Mouse (Mus musculus): ENCODE measurements around the gene Fbxw8.

The Fbxw8 gene

DNA sequence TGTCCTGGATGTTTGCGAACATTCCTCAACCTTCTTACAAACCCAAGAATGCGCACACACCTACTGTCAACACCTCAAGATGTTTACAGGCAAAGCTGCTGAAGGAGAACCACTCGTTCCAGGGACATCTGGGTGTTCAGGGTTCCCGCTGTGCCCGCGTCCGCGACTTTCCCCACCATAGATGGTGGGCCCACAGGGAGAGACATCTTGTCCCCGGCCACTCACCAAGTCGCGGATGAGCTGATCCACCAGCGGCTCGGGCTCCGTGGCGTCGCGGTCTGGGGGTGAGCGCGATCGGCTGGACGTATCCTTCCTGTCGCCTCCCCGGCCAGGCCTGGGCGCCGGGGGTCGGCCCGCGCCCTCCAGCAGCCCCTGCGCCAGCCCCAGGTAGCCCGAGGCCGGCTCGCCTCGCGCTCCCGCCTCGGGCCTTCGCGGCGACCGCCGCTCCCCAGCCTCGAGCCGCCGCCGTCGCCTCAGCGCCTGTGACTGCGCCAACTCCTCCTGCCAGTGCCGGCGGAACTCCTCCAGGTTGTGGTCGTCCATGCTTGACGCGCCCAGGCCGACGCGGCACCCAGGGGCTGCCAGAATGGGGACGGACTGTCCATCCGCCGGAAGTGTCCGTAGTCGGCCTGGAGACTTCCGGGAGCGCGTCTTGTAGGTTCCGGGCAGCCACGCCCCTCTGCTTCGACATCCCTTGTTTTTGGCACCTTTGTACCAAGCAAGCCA, at the start of gene Fbxw8:
Gene Fbxw8, minus strand, starts transcription at position 626 of the 726 bp plus-strand sequence.
- DNase-seq (ENCODE audit: low spot score in 2 of 2), result peak; percentile 46 to 86

DNA sequence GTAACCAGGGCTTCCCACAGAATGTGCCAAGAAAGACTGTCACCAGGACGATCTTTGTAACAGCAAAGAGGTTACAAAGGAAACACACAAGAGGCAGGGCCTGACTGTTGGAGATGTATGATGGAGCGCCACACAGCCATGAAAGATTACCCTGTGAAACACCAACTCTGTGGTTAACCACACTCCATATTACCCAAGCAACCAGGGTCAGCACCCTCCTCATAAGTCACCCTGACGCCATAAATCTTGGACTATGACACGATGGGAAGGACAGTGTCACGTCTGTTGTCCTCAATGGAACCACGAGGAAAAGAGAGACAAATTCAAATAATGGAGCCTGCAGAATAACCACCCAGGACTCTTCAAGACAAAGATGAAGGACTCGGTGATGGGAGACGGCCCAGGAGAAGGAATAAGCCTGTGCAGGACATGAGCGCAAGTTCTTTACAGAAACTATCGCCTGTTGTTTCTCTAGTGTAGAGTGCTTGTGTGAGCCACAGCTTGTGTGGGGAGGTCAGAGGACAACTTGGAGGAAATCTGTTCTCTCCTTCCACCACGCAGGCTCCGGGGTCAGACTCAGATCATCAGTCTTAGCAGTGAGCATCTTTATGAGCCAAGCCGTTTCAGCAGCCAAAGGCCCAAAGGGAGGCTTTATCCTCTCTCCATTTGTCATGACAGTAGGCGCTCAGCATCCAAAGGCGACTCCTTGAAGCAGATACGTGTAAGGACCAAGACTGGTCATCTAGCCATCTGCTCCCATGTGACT, 49.6 kb upstream of the Fbxw8 start:
- no peak for DNase-seq (ENCODE audit: low spot score in 2 of 2)

DNA sequence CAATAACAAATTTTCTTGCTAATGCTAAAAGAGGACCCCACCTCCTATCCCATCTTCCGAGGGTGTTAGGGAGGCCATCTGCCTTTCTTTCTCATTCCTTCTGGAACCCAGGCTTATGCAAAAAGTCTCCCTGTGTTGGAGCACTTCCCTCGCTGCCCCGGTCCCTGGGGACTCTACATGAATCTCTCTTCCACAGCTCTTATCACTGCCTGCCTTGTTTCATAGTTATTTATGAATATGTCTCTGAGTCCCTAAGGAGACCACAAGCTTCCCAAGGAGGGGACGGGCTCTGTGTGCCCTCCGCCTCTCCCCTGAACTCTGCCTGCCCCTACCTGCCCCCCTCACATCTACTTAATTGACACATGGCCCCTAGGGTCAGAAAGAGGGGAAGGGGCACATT, 44.4 kb upstream of the Fbxw8 start:
- DNase-seq (ENCODE audit: low spot score in 2 of 2), result no peak

DNA sequence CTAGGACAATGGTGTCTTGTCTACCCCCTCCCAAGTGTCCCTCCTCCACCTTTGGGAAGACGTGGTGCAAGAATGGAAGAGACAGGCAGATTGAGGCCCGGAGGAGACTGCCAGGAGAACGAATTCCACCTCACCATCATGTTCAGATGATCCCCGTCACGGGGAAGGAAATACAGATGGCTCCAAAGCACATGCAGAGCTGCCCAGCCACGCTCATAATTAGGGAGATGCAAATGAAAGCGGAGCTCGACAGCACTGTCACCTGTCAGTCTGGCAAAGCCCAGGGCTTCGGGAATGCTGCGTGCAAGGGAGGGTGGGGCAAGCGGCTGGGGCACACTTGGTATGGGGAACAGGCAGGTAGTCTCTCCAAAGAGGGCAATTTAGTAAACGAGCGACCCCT, 42.2 kb upstream of the Fbxw8 start:
- DNase-seq (ENCODE audit: low spot score in 2 of 2), result no peak

DNA sequence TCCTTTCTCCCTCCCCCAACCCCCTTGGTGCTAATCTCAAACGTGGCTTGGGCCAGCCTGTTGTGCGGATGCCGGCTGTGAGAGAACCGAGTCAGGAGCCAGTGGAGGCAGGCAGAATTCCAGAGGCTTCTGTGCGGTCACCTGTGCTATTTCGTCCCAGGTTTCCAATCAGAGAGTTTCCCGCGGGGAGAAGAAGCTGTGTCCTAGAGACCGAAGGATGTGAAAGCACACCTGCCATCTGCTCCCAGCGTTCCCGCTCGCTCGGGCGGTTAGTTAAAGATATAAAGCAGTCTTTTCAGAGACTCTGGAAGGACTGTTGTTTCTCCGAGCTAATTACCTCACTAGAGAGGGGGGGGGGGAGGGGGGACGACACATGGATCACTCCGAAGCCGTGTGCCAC, 37.0 kb upstream of the Fbxw8 start:
- peak in 1 of 2 experiments; percentile 37 for DNase-seq (ENCODE audit: low spot score in 2 of 2)

DNA sequence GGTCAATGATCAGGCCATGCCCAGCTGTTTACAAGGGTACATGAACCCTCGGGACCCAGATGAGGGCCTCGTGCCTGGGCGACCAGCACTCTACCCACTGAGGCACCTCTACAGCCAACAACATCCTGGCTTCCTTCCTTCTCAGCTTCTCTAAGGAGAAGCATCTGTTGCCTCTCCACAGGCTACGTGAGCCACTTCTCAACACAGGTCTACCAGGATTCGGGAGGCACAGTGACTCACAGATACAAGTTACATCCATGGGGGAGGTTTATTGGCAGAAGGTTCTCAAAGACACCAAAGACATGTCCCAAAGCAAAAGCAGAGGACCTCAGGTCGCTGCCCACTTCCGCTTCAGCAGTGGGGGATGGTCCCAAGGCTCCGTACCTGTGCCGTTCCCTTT, 35.2 kb upstream of the Fbxw8 start:
- DNase-seq (ENCODE audit: low spot score in 2 of 2), result no peak

DNA sequence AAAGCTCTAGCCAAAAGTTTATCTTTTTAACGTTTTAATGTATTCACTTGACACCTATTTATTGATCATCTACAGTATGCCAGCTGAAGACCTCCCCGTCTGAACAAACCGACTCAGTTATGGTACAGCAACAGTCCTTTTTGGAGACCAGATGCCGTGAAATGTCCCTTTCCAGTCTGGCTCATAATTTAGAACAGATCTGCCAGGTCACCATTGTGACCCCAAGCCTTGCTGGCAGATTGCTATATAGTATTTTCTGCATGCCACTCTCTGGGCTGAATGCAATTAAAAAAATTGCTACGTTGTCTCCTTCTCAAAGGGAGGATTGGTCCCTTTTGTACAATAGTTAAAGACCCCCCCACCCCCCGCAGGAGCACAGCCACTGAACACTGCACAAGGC, 33.1 kb upstream of the Fbxw8 start:
- no peak for DNase-seq (ENCODE audit: low spot score in 2 of 2)

DNA sequence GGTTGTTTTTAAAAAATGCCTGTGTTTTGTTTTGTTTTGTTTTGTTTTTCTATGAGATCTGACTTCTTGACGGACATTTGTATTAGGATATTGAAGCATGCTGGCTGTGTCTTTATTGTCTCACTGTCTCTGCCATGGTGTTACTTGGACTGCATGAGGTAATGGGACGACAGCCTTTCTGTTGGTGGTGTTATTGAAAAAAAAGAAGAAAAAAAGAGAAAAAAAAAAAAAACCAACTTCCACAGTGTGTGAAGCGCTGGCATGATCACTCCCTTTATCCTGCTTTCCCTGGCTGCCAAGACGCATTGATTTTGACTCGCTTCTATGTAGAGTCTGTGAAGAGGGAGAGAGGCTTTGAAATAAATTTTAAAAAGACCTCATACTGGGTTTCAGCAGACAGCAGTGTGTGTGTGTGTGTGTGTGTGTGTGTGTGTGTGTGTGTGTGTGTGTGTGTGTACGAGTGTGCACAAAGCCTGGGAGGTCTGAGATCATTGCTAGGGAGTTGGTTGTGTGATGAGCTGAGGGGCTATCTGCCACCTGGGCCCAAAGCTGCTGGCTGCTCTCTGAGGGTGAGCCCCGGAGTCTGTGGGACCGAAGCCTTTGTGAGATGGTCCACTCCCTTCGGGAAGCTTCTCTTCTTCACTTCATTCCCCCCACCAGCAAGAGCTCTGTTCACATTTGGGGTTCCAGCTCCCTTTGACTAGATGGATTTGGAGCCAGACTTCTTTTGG, 31.8 kb upstream of the Fbxw8 start:
- no peak for DNase-seq (ENCODE audit: low spot score in 2 of 2)

DNA sequence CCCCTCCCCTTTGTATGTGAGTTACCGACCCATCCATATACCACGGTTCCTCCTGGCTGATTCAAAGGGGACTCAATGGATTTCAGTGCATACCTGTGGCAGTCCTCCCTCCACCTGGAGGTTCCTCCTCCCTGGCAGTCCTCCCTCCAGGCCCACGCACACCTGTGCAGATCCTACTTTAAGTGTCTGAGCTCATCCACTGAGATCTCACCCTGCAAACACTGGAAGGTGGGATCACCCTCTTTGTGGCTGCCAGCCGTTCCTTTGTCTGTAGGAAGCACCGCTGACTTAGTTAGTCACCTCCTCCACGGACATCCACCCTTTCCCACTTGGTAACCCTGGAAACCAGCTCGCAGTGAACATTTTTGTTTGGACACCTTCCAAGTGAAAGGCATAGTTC, 22.4 kb upstream of the Fbxw8 start:
- DNase-seq (ENCODE audit: low spot score in 2 of 2), result peak in 1 of 2 experiments; percentile 55

DNA sequence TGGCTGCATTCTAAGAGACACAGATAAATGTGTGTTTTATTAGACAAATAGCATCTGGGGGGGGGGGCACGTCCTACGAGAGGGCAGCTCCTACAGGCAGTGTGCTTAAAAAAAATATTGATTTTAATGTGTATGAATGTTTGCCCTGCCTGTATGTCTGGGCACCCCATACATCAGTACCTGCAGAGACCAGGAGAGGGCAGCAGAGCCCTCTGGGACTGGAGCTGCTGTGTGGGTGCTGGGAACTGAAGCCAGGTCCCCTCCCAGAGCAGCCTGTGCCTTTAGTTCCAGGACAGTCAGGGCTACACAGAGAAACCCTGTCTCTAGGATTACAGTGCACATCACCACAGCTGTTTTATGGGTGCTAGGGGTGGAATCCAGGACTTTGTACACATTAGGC, 19.9 kb upstream of the Fbxw8 start:
- DNase-seq (ENCODE audit: low spot score in 2 of 2), result no peak

DNA sequence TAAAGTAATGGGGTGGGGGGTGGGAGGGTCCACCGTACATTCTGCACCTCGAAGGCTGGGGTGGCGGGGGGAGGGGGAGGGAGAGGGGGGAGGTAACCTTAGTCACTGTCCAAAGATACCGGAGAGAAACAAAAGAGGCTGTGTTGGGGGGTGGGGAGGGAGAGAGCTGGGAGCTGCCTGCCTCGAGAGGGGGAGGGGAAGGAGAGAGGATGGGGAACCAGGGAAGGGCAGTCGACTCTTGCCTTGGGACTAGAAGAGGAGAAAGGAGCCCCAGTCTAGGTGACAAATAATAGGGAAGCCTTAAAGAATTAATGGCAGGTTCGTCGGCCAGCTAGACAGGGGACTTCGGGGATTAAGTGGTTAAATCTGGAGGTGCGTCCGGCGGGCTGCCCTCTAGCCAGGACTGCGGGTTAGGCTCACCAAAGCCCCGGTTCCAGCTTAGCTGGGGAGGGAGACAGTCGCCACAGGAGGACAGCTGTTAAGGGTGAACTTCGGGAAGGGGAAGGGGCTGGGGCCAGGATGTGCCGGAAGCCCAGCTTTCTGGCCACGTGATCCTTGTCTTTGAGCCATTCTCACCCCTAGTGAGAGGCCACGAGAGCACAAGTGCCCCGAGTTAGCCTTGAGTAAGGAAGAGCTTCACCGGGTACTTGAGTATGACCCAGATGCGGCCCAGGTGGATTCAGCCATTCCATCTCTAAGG, 19.2 kb upstream of the Fbxw8 start:
- no peak for DNase-seq (ENCODE audit: low spot score in 2 of 2)

DNA sequence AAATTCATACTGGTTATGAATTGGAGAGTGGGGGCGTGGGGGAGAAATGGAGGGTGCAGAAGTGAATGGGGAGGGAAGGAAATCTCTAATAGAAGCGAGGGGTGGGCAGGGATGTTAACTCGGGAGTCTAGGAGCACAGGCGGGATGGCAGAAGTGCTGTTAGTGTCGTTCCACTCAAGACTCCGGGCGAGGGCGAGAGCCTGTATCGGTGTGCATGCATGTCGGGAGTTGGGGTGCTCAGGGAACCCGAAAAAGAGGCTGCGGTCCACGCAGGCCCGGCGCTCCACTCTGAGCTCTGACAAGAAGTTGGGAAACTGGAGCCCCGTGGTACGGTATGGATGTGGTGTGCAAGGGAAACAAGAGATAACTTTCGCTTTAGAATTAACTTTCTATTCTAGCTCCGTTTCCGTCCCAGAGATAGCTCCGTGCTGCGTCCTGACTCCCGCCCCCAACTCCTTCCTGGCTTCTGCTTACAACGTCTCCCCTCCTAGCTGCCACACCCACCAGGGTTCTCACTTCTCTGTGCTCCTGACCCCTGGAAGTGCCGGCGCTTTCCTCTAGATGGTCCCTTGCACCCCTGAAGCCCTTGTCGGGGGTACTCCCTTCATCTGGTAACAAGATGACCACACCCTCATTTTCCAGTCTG, 16.9 kb upstream of the Fbxw8 start:
- DNase-seq (ENCODE audit: low spot score in 2 of 2), result no peak

DNA sequence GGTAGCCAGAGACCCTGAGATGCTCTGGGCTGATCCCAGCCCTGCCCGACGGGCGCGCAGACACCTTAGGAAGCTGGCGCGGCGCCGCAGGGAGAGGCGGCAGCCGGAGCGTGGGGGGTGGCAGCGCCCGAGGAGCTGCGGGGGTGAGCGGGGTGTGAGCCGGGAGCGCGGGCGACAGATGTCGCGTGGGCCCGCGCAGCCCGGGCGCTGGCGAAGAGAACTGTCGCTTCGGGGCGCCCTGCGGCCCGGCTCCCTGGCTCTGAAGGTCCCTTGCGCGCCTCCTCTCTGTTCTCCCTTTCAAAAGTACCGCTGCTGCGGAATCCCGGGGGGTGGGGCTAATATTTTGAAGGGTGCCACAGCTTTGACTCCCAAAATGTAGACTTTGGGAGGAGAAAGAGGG, 16.4 kb upstream of the Fbxw8 start:
- DNase-seq (ENCODE audit: low spot score in 2 of 2), result peak in 1 of 2 experiments; percentile 57

DNA sequence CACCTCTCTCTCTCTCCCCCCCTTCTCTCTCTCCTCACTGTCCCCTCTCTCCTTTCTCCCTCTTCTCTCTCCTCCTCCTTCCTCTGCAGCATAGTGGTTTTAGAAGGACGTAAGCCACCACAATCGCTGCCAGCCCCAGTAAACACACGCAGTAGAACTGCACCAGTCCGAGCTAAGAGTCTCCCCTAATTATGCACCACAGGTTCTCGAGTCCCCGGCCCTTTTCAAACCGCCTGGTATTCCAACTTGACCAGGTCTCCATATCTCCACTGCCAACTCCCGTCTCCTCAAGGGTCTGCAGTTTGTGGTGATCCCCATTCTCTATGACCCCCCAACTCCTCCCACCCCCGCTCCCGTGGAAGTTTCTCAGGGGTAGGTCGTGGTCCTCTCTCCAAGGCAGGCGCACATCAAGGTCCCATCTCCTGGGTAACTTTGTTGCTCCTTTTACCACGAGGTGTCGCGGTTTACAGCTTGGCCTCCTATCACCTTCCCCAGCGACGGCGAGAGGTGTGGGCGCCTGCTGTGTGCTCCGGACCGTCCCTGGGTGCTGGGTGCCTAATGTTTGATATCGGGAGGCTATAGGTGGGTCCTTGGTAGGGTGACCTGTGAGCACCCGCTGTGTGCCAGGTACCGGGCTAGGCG, 15.7 kb upstream of the Fbxw8 start:
- DNase-seq (ENCODE audit: low spot score in 2 of 2), result no peak

DNA sequence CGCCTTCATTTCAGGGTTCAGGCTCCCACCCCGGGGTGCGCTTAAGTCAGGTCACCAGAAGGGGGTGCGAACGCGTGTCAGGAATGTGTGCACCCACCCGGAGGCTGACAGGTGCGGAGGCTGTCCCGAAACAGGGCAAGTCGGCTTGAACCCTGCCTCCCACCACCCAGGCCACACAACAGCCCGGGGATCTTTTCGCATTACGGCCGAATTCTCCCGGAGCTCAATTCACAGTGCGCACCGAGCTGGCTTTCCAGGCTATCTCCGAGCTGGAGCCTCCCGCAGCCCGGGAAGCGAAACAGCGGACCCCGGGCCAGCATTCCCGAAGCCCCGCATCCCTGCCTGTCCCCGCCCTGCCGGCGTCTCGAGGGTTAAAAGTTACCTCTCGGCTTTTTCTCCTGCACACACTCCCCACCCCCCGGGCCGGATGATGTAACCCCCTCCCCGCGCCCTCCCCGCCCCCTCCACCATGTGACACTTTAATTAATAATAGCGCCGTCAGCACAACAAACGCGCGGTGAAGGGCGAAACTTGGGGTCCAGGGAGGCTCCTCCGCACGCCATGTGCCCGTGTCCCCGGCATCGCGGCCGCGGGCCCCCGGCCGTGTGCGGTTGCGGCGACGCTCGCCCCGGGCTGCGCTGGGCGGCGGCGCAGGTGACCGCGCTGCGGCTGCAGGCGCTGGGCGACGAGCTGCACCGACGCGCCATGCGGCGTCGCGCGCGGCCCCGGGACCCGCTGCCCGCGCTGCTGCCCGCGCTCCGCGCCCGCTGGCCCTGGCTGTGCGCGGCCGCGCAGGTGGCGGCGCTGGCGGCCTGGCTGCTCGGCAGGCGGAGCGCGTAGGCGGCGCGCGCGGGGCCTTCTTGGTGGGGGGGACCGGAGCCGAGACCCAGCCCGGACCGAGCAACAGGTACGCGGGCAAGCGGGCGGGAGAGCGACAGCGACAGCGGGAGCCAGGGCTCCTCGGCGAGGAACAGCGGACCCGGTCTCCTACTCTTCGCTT, 14.3 kb upstream of the Fbxw8 start:
- no peak for DNase-seq (ENCODE audit: low spot score in 2 of 2)

DNA sequence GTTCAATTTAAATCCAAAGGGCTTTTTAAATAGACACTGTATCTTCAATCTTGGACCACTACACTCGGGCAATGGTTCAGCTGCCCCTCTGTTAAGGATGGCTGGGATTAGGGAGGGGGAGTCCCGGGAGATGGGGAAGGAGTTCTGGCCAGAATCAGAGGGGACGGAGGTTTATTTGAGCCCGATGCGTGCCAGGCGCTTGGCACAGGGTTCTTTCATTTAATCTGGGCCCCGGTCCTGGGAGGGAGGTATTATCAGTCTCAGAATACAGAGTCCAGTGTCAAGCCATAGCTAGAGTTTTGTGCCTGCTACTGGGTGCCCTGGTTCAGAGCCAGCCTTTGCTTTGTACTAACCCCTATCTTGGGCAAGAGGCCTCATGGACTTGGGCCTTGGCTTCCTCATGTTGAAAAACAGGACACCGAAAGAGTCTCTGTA, 12.3 kb upstream of the Fbxw8 start:
- DNase-seq (ENCODE audit: low spot score in 2 of 2), result peak in 1 of 2 experiments; percentile 38

DNA sequence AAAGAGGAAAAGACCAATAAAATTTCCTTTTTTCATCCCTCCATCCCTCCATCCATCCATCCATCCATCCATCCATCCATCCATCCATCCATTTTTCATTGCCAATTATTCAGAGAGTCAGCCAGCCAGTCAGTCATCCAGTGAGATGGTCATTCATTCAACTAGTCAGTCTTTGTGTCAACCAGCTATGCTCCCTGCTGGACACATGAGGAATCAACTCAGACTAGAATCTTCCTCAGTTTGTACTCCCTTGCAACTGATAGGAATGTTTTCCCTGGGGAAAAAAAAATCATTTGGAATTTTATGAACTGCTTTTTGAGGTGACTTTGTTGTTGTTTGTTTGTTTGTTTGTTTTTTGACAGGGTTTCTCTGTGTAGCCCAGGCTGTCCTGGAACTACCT, 10.2 kb upstream of the Fbxw8 start:
- DNase-seq (ENCODE audit: low spot score in 2 of 2), result no peak

DNA sequence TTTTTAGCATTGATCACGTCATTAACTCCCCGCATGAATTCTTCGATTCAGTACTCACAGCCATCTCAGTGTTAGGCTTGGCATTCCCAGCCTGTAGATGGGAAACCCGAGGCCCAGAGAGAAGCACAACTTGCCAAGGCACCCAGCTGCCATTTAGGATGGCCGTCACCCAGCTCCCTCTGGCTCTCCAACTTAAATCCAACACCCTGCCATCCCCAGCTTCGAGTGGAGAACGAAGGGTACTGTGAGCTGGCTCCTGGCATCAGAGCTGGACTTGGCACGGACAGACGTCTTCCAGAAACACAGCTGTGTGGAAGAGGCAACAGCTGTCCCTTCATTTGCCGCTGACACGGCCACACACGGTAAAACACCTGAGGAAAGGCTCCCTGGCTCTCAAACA, 9.3 kb upstream of the Fbxw8 start, which contains the start of gene Hrk:
Gene Hrk, plus strand, starts transcription at position 68 of the 400 bp plus-strand sequence.
- DNase-seq (ENCODE audit: low spot score in 2 of 2), result peak in 1 of 2 experiments; percentile 23

DNA sequence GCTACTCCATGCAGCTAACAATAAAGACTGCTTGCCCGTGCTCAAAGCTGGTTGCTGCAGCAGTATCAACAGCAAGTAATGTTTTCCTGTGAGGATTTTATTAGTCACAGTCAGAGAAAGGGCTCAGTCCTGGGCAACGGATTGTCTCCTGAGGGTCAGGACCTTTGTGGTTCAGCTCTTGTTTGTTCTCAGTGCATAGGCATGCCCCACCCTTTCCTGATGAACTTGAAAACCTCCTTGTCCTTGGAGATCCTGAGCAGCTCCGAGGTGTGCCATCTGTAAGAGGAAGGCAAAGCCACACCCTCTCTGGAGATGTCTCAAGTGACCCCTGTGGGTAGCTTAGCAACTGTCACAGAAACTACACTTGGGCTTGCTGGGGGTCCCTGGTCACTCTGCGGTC, 5.4 kb upstream of the Fbxw8 start:
- no peak for DNase-seq (ENCODE audit: low spot score in 2 of 2)

DNA sequence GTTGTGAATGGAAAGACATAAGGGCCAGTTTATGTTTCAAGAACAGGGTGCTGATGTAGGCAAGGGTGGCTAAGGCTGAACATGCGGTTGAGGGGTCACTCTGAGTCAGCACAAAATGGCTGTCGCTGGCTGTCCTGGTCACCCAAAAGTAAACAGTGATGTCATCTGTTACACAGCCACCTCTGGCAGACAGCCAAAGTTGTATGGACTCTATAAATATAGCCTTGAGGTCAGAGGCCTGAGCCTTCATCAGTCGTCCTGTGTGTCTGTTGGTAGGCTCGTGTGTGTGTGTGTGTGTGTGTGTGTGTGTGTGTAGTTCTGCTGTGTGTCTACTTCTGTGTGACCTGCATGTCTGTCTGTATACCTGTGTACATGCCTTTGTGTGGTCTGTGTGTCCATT, 1.7 kb upstream of the Fbxw8 start:
- DNase-seq (ENCODE audit: low spot score in 2 of 2), result no peak
